Mouse (Mus musculus) spleen, embryonic (tissue): ENCODE measurements around the gene Ttc7b.

Source experiments
- CTCF ChIA-PET: fragments of 350-600 bp; sonication (Branson Sonifier 250); formaldehyde crosslinking; loops from one replicate; lab custom pipeline; 2022; lab: Charles Lee

Ttc7b gene

GRCm38 (mm10) chr12:100421538-100421937, 99.1 kb downstream of the Ttc7b start:
- CTCF ChIA-PET, result interaction anchor here (1.2 kb wide), 1 partner anchor 290 kb away, joined by 3 read pairs; no protein-coding TSS in a partner anchor

GRCm38 (mm10) chr12:100420903-100421302, 99.7 kb downstream of the Ttc7b start:
- CTCF ChIA-PET, result interaction anchor here (1.2 kb wide), 1 partner anchor 289 kb away, joined by 3 read pairs; no protein-coding TSS in a partner anchor

DNA sequence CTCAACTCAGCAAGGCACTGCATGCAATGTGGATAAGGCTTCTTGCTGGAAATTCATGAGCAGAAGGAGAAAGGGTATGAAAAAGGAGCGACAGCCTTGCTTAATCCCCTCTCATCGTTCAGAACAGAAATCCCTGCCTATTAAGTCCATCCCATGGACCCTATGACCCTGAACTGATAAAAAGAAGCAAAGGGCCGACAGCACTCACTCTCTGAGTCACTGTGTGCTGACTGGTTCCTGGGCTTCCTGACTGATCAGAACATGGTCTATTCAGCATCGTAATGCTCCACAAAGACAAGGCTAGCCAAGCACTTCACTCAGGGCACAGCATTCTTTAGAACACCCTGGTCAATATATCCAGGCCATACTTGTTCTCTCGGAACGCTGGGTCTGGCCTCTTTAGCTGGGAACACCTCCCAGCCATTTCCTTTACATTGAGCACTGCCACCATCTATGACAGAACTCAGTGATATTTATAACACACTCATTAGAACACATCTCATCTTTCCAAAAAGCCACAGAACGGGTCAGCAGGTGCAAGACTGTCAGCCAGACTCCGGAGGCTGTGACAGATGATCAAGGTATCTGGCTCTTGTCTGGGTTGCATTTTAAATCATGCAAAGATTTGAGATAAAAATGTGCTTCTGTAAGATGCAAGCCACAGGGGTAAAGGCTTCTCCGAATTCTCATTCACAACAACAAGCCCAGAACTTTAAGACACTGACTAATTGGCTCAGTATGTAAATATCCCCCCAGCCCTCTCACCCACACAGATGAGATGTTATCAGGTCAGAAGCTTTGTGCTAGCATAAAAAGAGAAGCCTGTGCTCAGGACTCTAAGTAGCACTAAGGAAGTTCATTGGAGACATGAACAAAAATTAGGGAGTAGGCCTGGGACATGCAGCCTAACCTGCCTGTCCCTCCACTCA, 100.4 kb downstream of the Ttc7b start:
- CTCF ChIA-PET, result interaction anchor here (1.2 kb wide), 1 partner anchor 288 kb away, joined by 3 read pairs; no protein-coding TSS in a partner anchor

DNA sequence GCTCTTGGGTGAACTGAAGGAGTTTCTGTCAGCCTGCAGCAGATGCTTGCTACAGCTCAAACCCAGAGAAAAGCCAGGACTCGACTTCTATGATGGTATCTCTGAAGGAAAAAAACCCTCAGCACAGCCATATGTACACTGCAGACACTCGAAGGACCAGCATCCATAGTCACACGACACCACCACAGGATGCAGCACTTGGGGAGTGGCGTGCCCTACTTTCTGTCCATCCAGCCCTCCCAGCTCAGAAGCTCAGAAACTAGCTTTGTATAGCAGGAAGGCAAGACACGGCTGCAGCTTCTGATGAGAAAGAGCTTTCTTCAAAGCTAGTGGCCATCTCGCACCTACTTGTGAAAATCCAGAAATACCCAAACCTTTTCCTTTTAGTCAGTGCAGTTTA, 104.8 kb downstream of the Ttc7b start:
- CTCF ChIA-PET, result interaction anchor here (0.6 kb wide), 2 partner anchors 11 to 212 kb away, joined by 3 read pairs; no protein-coding TSS in a partner anchor

- CTCF ChIA-PET, result interaction anchor here (0.6 kb wide), 1 partner anchor 211 kb away, joined by 3 read pairs; no protein-coding TSS in a partner anchor
These were observed 105.8 kb downstream of the Ttc7b start for GRCm38 (mm10) chr12:100414717-100415398.

DNA sequence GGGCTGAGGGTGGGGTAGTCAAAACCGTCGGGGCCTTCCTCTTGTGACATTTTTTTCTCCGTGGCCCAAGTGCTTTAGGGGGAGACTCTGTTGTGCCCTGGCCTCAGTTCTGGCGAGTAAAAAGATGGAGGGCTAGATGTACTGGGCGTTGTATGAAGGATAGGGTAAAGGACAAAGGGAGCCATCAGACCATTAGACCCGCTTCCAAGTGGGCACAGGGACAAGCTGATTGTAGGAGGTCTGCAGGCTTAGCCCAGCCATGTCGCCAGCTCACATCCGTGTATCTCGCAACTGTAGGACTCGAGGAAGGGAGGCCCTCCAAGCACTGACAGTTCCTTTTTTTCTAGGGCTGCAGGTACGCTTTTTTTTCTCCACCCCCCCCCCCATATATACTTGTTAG, 111.9 kb downstream of the Ttc7b start:
- CTCF ChIA-PET, result no interaction called here

GRCm38 (mm10) chr12:100408143-100408542, 112.5 kb downstream of the Ttc7b start:
- CTCF ChIA-PET, result no interaction called here

- CTCF ChIA-PET, result interaction anchor here (0.6 kb wide), 1 partner anchor 27 kb away, joined by 4 read pairs; no protein-coding TSS in a partner anchor
These were observed 113.3 kb downstream of the Ttc7b start for GRCm38 (mm10) chr12:100407371-100407770.

DNA sequence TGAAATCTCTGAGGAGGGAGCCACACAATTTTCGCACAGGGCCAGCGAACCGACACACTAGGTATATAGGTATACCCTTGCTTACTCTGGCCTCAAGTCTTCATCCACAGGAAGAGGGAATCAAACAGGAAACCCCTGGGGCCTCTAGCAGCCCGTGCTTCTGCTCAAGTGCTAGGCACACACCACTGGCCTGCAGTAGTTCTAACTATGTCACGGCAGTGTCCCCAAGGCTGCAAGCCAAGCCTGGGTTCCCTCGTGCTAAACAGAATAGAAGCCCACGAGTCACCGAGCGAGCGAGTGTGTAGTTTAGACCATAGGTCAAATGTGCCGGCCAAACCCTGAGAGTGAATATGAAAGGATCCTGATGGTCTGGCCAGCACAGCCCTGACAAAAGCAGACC, 114.5 kb downstream of the Ttc7b start:
- CTCF ChIA-PET, result no interaction called here

GRCm38 (mm10) chr12:100405512-100406030, 115.1 kb downstream of the Ttc7b start:
- CTCF ChIA-PET, result no interaction called here

DNA sequence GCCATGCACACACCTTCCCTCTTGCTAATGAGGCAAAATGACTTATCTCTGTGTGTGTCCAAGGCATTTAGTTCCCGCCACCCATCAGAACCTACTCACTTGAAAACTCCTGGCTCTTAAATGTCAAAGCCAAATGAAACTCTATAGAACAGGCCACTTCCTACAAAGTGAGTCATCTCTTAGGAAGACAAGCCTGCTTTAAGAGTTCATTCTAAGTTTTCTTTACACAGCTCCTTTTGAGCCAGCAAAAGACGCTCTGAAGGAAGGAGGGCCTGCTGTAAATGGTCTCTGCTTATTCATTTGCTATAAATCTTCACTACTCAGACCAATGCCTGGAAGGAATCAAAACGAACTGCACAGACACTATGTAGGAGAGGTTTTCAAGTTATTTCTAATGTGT, 116.2 kb downstream of the Ttc7b start:
- CTCF ChIA-PET, result interaction anchor here (0.6 to 0.8 kb wide), 2 partner anchors 39 to 175 kb away, joined by 3 to 6 read pairs; no protein-coding TSS in a partner anchor

GRCm38 (mm10) chr12:100403005-100403324, 117.7 kb downstream of the Ttc7b start:
- CTCF ChIA-PET, result no interaction called here

DNA sequence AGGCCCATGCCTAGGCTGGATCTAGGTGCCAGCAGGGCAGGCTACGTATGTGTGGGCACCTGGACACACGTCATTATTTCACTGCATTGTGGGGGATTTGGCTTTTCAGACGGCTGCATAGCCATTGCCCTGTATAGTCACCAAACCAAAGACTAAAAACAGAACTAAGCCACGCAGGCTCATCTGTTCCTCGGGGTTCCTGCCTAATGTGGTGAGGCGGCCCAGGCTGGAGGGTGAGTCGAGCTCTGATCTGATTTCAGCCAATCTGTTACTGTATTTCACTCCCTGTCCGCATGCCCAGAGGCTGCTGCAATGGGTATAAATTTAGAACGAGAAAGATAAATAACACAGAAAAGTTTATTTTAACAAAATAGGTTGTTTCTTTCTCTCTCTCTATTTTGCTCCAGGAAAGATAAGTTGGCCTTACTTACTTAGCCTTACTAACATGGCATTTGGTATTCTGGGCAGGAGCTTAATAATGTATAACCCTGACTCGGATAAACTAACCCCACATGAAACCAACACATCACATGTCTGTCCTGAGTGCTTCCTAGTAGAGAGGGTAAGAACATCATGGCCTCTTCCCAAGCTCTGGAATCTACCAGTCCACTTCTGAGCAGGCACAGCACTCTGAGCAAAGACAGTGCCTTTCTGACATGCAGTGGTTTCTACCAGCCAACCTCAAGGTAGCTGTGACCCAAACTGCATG, 118.2 kb downstream of the Ttc7b start:
- CTCF ChIA-PET, result no interaction called here

DNA sequence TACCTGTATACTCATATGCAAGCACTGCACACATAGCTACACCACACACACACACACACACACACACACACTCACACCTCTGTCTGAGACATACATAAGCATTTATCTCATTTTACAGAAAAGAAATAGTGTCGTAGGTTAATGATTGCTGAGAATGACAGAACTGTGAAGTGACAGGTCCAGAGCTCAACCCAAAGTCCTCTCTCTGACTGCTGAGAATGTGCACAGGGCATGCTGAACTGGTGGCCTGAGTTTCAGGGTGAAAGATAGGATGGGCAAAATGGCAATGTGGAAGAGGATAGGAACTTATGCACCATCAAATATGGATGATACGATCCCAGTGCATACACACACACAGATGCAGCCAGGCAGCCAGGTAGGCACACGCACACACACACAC, 120.5 kb downstream of the Ttc7b start:
- CTCF ChIA-PET, result no interaction called here

DNA sequence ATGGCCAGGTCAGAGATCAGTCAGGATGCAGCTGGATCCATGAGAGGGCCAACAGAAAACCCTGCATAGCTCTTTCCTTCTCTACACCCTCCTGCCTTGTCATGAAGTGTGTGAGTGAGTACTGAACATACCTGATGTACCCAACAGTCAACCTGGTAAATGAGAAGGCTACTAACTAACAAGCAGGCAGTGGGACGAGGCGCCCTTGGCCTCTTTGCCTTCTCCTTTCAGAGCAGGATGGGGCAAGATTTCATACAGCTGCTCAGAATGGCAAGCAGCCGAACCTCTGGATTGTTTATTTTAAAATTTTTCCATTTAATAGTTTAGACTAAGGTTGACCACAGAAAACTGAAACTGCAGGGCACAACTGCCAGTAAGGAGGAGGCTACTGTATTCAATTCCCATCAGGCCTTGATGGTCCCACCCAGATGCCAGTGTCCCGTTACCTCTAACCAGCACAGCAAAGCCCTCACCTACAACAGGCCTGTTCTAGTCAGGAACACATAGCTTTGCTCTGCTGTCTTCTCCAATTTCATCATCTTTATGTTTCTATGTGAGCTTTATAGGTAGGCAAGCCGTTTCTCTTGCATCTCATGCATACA, 121.4 kb downstream of the Ttc7b start:
- CTCF ChIA-PET, result no interaction called here

DNA sequence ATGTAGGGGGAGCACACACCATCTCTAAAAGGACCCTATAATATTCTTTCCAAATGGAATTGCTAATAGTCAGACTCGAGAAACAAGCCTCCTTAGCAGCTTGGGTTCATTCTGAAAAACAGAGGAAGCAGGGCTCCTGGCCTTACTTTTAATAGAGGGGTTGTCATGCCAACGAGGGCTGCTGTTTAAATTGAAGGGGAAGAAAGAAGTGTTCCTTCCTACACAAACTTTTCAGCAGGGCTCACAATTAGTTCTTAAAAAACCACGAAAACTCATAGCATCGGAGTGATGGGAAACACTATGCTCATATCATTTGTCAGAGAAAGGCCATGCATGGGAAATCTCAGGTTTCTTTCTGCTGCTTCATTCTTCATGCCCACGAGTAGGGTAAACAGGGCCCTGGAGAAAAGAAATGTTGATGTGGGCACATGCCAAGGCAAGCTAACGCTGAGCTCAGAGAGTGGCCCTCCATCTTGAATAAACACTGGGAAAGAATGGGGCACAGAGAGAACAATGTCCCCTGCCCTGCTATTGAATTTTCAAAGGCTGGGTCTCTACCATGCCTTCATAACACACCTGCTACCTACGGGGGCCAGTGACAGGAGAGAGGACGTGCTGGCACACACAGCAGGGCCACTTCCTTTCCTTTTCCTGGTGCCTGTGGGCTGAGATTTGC, 122.2 kb downstream of the Ttc7b start:
- CTCF ChIA-PET, result interaction anchor here (0.6 kb wide), 1 partner anchor 1354 kb away, joined by 3 read pairs; no protein-coding TSS in a partner anchor

DNA sequence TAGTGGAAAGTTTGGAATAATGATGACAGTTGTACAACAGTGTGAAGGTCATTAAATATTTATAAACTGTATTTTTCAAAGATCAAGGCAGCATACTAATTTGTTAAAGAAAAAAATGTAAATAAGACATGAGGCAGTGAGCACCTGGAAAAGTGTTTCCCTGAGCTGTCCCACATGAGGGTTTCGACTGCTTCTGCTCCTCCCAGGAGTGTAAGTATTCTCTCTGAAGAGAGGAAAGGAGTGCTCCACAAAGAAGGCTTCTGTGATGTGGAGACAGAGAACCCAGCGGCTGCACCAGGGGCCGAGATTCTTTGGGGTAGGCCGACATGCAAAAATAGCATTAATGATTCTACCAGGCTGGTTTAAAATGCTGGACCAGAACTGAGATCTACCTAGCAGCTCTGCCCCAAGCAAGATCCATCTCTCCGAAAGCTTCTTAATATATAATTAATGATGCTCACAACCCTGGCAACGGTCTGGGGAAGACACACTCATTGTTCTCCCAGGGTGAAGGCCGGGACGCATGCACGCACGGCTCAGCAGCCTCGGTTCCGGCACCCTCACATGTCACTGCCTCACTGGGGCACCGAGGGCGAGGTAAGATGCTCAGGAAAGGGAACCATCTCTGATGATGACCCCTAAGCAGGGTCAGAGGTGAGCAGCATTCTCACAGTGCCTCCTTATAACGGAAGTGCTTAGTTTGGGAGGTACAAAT, 123.0 kb downstream of the Ttc7b start:
- CTCF ChIA-PET, result no interaction called here

DNA sequence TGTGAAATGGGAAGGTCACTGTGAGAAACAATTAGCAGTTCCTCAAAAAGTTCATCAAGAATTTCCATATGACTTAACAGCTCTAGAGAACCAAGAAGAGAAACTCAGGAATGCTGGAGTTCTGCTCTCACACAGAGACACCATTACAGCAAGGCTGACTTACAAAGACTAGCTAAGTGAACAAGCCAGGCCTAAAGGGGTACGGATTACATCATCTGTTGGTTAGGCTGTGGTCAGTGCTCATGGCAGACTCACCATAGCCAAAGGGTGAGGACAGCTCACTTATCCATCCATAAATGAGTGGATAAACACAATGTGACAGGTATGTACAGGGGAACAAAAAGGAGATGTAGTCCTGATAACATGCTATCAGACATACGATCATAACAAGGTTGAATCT, 123.8 kb downstream of the Ttc7b start:
- CTCF ChIA-PET, result interaction anchor here (0.7 kb wide), 1 partner anchor 457 kb away, joined by 8 read pairs; no protein-coding TSS in a partner anchor

- CTCF ChIA-PET, result no interaction called here
These were observed 127.1 kb downstream of the Ttc7b start for GRCm38 (mm10) chr12:100393532-100393931.

- CTCF ChIA-PET, result interaction anchor here (0.6 kb wide), 1 partner anchor 361 kb away, joined by 4 read pairs; no protein-coding TSS in a partner anchor
These were observed 127.5 kb downstream of the Ttc7b start for GRCm38 (mm10) chr12:100393109-100393508.
